Mouse (Mus musculus): ENCODE measurements around the gene Klhl6. TPM values are rescaled to one million over a fixed set of nuclear protein-coding genes. Genes with fewer than 3 reads are reported as not detected.

Klhl6 gene
- total and polyA plus RNA-seq, 3 experiments, result 4.8 to 6.9 TPM; not detected in 1

DNA sequence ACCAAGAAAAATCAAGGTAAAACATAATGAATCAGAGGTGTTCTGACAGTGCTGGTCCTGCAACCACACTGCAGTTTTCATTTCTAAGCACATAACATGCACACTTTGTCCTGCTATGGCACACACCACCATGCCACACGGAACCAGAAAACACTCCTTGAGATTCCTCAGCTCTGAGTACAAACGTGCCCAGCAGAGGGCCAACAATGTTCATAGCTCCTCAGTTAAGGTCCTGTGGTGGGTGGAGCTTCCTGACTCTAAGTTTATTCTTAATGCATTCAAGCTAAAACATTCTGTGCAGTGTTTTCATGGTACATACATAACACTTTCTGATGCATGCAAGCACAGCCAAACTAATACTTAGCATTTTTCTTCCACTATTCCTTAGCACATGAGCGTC lies 74.5 kb downstream of the Klhl6 start:
- Histone ChIP-seq H3K79me2 (ENCODE audit: control insufficient read depth, insufficient read depth, low read length, poor library complexity) (no peaks in the 10 kb centered on the region), H3K27me3 (ENCODE audit: control insufficient read depth in 1 of 2, insufficient read depth in 2 of 2, low read length in 2 of 2) (peaks cover 0 to 2% of the 10 kb centered on the region in 2 experiments; a peak in 3 of 4 replicates), H3K36me3 (ENCODE audit: control insufficient read depth in 1 of 2, insufficient read depth in 2 of 2, low read length in 2 of 2) (no peaks in the 10 kb centered on the region), H3K4me1 (ENCODE audit: control insufficient read depth in 1 of 2, insufficient read depth in 2 of 2, low read length in 2 of 2) (peaks cover 0 to 3% of the 10 kb centered on the region in 2 experiments; a peak in 1 of 4 replicates), H3K4me3 (ENCODE audit: control insufficient read depth in 1 of 2, insufficient read depth in 1 of 2, low read depth in 2 of 2, low read length in 2 of 2) (no peak overlapping the region), H3K9ac (ENCODE audit: control insufficient read depth, low read depth, low read length, poor library complexity, severe bottlenecking) (no peak overlapping the region), H3K27ac (ENCODE audit: control insufficient read depth, low read depth, low read length) (no peak overlapping the region), H3K9me3 (replicated peaks; ENCODE audit: insufficient read depth, low read length) (no peaks in the 10 kb centered on the region)
- no peak for TF ChIP-seq MAX (IDR thresholded peaks at IDR 0.05; ENCODE audit: low read length)
- no peak for TF ChIP-seq ZNF384 (IDR thresholded peaks at IDR 0.05; ENCODE audit: low read depth, low read length)
- TF ChIP-seq BHLHE40 (IDR thresholded peaks at IDR 0.05; ENCODE audit: borderline replicate concordance, low read depth, low read length), result no peak
- TF ChIP-seq ELF1 (IDR thresholded peaks at IDR 0.05; ENCODE audit: low read depth, low read length), result no peak
- peak in 1 of 3 experiments; percentile 42; a peak in 2 of 6 replicates for TF ChIP-seq CTCF (IDR thresholded peaks at IDR 0.05 in 2 of 3, conservative IDR thresholded peaks at IDR 0.05 in 1 of 3; ENCODE audit: control insufficient read depth in 1 of 3, insufficient read depth in 1 of 3, low read depth in 2 of 3, low read length in 3 of 3, poor library complexity in 1 of 3, severe bottlenecking in 1 of 3)
- TF ChIP-seq RAD21 (IDR thresholded peaks at IDR 0.05; ENCODE audit: low read depth, low read length), result peak; percentile 19
- TF ChIP-seq MAFK (IDR thresholded peaks at IDR 0.05; ENCODE audit: borderline replicate concordance, low read depth, low read length), result no peak
- TF ChIP-seq ZMIZ1 (IDR thresholded peaks at IDR 0.05; ENCODE audit: low read depth, low read length), result no peak
- TF ChIP-seq GABPA (IDR thresholded peaks at IDR 0.05; ENCODE audit: low read depth, low read length), result no peak
- TF ChIP-seq POLR2AphosphoS5 (IDR thresholded peaks at IDR 0.05; ENCODE audit: borderline replicate concordance, low read depth, low read length), result no peak
- TF ChIP-seq JUND (IDR thresholded peaks at IDR 0.05; ENCODE audit: low read depth, low read length), result no peak
- no peak for TF ChIP-seq TBP (IDR thresholded peaks at IDR 0.05; ENCODE audit: low read depth, low read length)
- no peak for TF ChIP-seq ETS1 (IDR thresholded peaks at IDR 0.05; ENCODE audit: low read depth, low read length)
- no peak; the same call in 1 of the 2 replicates for TF ChIP-seq ZC3H11A (IDR thresholded peaks at IDR 0.05; ENCODE audit: low read depth, low read length)
- TF ChIP-seq SMC3 (IDR thresholded peaks at IDR 0.05; ENCODE audit: low read depth, low read length), result peak; percentile 49
- no peak for TF ChIP-seq MYC (IDR thresholded peaks at IDR 0.05; ENCODE audit: low read depth, low read length)
- no peak for TF ChIP-seq TCF12 (IDR thresholded peaks at IDR 0.05; ENCODE audit: low read depth, low read length)
- no peak for TF ChIP-seq CHD2 (IDR thresholded peaks at IDR 0.05; ENCODE audit: low read length)
- DNase-seq (ENCODE audit: low read depth, low spot score), result peak; percentile 28

GRCm38 (mm10) chr16:19907103-19907502 lies 75.7 kb downstream of the Klhl6 start:
- H3K4me3 ChIP-seq (ENCODE audit: control insufficient read depth in 1 of 2, insufficient read depth in 1 of 2, low read depth in 2 of 2, low read length in 2 of 2), result no peak overlapping the region
- H3K27me3 ChIP-seq (ENCODE audit: control insufficient read depth in 1 of 2, insufficient read depth in 2 of 2, low read length in 2 of 2), result peaks cover 0 to 2% of the 10 kb centered on the region in 2 experiments; a peak in 2 of 4 replicates
- H3K36me3 ChIP-seq (ENCODE audit: control insufficient read depth in 1 of 2, insufficient read depth in 2 of 2, low read length in 2 of 2), result no peaks in the 10 kb centered on the region
- no peaks in the 10 kb centered on the region for H3K9me3 ChIP-seq (replicated peaks; ENCODE audit: insufficient read depth, low read length)
- TF ChIP-seq ZC3H11A (IDR thresholded peaks at IDR 0.05; ENCODE audit: low read depth, low read length) (peak; percentile 44), E2F4 (IDR thresholded peaks at IDR 0.05; ENCODE audit: borderline replicate concordance, low read depth, low read length) (no peak), MAX (IDR thresholded peaks at IDR 0.05; ENCODE audit: low read length) (no peak), RAD21 (IDR thresholded peaks at IDR 0.05; ENCODE audit: low read depth, low read length) (peak; percentile 39), UBTF (IDR thresholded peaks at IDR 0.05; ENCODE audit: borderline replicate concordance, insufficient read depth, low read depth, low read length) (no peak), CTCF (IDR thresholded peaks at IDR 0.05 in 2 of 3, conservative IDR thresholded peaks at IDR 0.05 in 1 of 3; ENCODE audit: control insufficient read depth in 1 of 3, insufficient read depth in 1 of 3, low read depth in 2 of 3, low read length in 3 of 3, poor library complexity in 1 of 3, severe bottlenecking in 1 of 3) (peak; percentile 31 to 69 (median 67)), SMC3 (IDR thresholded peaks at IDR 0.05; ENCODE audit: low read depth, low read length) (peak; percentile 74)
- H3K79me2 ChIP-seq (ENCODE audit: control insufficient read depth, insufficient read depth, low read length, poor library complexity), result no peaks in the 10 kb centered on the region
- no peak overlapping the region for H3K27ac ChIP-seq (ENCODE audit: control insufficient read depth, low read depth, low read length)
- no peak overlapping the region for H3K9ac ChIP-seq (ENCODE audit: control insufficient read depth, low read depth, low read length, poor library complexity, severe bottlenecking)
- peaks cover 0 to 3% of the 10 kb centered on the region in 2 experiments; a peak in 1 of 4 replicates for H3K4me1 ChIP-seq (ENCODE audit: control insufficient read depth in 1 of 2, insufficient read depth in 2 of 2, low read length in 2 of 2)
- peak; percentile 67 for DNase-seq (ENCODE audit: low read depth, low spot score)
